Mouse (Mus musculus): ENCODE measurements around the gene Clpx. TPM values are rescaled to one million over a fixed set of nuclear protein-coding genes. Genes with fewer than 3 reads are reported as not detected.

The Clpx gene
- total RNA-seq (2023): 32.2 TPM

DNA sequence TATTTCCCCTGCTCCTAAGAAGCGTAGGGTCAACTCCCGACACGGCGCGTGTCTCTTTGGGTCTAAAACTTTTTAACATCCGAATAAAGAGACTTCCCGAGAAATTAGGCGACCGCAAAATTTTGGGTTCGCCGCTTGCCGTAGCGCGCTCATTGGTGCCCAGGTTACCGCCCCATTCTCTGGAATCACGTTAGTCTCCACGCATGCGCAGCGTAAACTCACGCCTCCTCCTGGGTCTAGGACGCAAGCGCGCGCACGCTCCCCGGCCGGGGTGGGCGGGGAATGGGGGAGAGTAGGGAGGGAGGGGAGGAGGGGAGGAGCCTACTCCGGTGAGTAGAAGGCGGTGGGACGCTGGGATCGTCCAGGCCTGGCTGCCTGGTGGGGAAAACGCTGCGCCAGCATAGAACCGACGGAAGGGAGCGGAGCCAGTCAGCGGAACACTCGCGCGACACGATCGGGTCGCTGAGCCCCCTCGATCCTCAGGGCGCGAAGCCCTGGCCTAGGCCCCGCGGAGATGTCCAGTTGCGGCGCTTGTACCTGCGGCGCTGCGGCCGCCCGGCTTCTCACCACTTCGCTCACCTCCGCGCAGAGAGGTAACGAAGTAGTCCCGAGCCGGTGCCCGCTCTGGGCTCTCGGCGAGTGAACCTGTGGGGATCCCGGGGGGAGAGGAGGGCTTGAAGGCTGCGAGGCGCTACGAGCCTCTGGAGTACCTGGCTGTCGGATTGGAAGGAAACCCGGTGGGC, at the start of gene Clpx:
Clpx (plus strand) TSS at position 288 of the 743 bp plus-strand sequence.

DNA sequence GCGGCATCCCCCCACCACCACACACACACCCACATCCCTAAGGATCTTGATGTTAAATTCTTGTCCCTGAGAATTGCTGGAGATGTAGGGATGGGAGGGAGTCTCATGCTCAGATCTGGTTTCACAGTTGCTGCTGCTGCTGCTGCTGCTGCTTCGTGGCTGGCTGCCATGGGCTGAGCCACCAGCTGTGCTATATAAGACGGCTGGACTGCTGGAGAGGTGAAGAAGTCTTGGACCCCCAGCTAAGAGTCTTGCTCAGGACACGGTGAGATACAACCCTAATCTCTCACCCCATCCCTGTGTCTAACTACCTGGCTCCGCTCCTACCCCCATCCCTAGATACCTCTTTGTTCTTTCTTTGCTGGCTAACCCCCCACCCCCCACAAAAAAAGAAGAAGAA, 29.1 kb upstream of the Clpx start, which contains the start of gene Cilp:
Cilp (plus strand) TSS at position 222 of the 400 bp plus-strand sequence.

DNA sequence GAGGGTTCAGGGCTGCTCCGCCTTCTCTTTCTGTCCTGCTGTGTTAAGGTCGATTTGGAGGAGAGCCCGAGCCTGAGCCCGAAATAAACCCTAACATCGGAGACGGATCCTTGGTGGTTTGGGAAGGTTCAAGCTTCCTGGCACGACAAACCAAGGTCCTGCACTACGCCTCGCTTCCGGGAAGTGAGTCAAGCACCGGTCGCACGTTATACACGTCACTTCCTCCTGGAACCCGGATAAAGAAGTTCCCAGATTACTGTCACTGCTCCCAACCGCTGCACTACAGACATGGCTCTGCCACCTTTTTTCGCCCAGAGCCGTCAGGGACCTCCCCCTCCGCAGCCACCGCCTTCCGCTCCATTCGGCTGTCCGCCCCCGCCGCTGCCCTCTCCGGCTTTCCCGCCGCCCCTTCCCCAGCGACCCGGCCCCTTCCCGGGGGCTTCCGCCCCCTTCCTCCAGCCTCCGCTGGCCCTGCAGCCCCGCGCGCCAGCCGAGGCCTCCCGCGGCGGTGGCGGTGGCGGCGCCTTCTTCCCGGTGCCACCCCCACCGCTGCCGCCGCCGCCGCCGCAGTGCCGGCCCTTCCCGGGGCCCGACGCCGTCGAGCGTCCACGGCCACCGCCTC, 51.9 kb downstream of the Clpx start, which contains the start of gene Pdcd7:
Pdcd7 (plus strand) TSS at position 251 of the 622 bp plus-strand sequence.

DNA sequence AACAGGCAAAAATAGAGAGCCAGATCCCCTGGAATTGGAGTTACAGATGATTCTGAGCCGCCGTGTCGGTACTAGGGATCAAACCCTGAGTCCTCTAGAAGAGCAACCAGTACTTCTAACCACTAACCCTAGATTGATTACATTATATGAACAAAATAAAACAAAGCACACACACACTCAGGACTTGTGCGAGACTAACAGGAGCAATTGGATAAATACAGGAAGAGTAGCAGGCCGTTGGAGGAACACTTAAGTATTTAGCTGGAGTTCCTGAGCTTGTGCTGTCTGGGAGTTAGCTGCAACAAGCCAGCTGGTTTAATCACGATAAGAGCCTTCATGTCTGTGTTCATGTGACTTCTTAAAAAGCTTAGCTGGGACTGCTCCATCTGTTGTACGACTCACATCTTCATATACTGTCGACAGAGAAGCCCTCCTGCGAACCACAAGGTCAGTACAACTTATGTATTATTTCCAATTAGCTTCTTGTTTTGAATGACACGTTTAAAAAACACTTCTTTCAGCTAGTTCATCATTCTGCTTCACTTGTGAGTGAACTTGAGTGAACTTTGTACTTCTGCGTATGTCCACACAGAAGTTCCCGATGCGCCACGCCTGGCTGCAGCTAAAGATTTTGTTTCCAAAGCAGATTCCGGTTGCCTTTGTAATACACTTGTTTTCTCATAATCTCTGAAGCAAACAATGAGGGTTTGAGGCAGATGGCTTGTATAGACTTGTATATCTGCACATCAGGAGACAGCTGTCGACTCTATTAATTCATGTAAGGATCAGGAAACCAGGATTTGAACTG, 66.8 kb downstream of the Clpx start, which contains the start of gene Ubap1l:
Ubap1l (plus strand) TSS at position 401 of the 808 bp plus-strand sequence.

Other genes starting within 250 kb of the Clpx start
- gene Igdcc4, start 192.8 kb upstream of the Clpx start, total RNA-seq (2023): 0.09 TPM
- not detected for gene Igdcc3, start 153.1 kb upstream of the Clpx start, total RNA-seq (2023)
- gene Parp16, start 98.9 kb upstream of the Clpx start, total RNA-seq (2023): 5.7 TPM
- gene Cilp, start 29.1 kb upstream of the Clpx start, total RNA-seq (2023): not detected
- 15.5 TPM for gene Pdcd7, start 51.8 kb downstream of the Clpx start, total RNA-seq (2023)
- 1.1 TPM for gene Ubap1l, start 66.8 kb downstream of the Clpx start, total RNA-seq (2023)
- not detected for gene Kbtbd13, start 97.4 kb downstream of the Clpx start, total RNA-seq (2023)
- 0.21 TPM for gene Rasl12, start 104.2 kb downstream of the Clpx start, total RNA-seq (2023)
- not detected for gene Slc51b, start 128.7 kb downstream of the Clpx start, total RNA-seq (2023)
- 26.8 TPM for gene Mtfmt, start 141.5 kb downstream of the Clpx start, total RNA-seq (2023)
- 43.0 TPM for gene Spg21, start 166.7 kb downstream of the Clpx start, total RNA-seq (2023)
- not detected for gene Ankdd1a, start 225.9 kb downstream of the Clpx start, total RNA-seq (2023)